ENCODE assay signal across 8 mouse cellular contexts in genomic region chr19:47315091-47315916, GRCm38 (mm10).
DNase-seq lines count a peak whose midpoint lies in the region; ATAC-seq and TF ChIP-seq lines count a peak whose summit lies in the region.

No protein-coding gene starts in this region.

- CTCF ChIA-PET in Patski (lab: Charles Lee): interaction anchor here (0.9 to 4.3 kb wide), 3 partner anchors 11 to 47 kb away, joined by 3 to 21 read pairs (median 4); no protein-coding TSS in a partner anchor

- H3K4me2 ChIP-seq in kidney, postnatal 0 days (ENCODE audit: low read length): peak overlapping the region; percentile 68
- peak overlapping the region; percentile 44; the same call in 1 of the 2 replicates for H3K4me2 ChIP-seq in hindbrain, embryonic 14.5 days (replicated peaks)
- peak overlapping the region; percentile 56 for H3K4me2 ChIP-seq in midbrain, embryonic 14.5 days (ENCODE audit: low read length)

- no peaks in the 10 kb centered on the region for H3K27me3 ChIP-seq in kidney, postnatal 0 days (ENCODE audit: insufficient read depth, low read length)
- no peaks in the 10 kb centered on the region for H3K27me3 ChIP-seq in Patski
- no peaks in the 10 kb centered on the region for H3K27me3 ChIP-seq in hindbrain, embryonic 14.5 days (ENCODE audit: control insufficient read depth, insufficient read depth, low read length)
- H3K27me3 ChIP-seq in midbrain, embryonic 14.5 days (ENCODE audit: control insufficient read depth, insufficient read depth, low read length): no peaks in the 10 kb centered on the region

- POLR2A ChIA-PET in Patski (lab: Charles Lee): interaction anchor here (0.9 to 2.9 kb wide), 3 partner anchors 10 to 12 kb away, joined by 3 to 20 read pairs (median 4); no protein-coding TSS in a partner anchor

- no peak for DNase-seq in kidney, postnatal 0 days (ENCODE audit: low spot score)
- no peak for DNase-seq in kidney, adult 11 months
- DNase-seq in Patski (ENCODE audit: low read depth, low spot score): no peak
- DNase-seq in hindbrain, embryonic 14.5 days (ENCODE audit: low spot score): no peak
- no peak for DNase-seq in midbrain, embryonic 14.5 days
- no peak for DNase-seq in adrenal gland, postnatal 25 days
- DNase-seq in right cerebral cortex, adult 18-20 months: no peak
- DNase-seq in right cerebral cortex, postnatal 36 days (ENCODE audit: low spot score in 2 of 2): no peak

- H3K9ac ChIP-seq in kidney, postnatal 0 days (ENCODE audit: low read depth, low read length): peak overlapping the region; percentile 77; the same call in 1 of the 2 replicates
- H3K9ac ChIP-seq in hindbrain, embryonic 14.5 days: no peak overlapping the region
- H3K9ac ChIP-seq in midbrain, embryonic 14.5 days (replicated peaks; ENCODE audit: low read length): no peak overlapping the region; the same call in 1 of the 2 replicates

- WGBS in kidney, postnatal 0 days: 39% methylated on average over 14 of the region's 14 CpGs
- 64% methylated on average over 14 of the region's 14 CpGs for WGBS in hindbrain, embryonic 14.5 days
- WGBS in midbrain, embryonic 14.5 days: 59% methylated on average over 14 of the region's 14 CpGs

- 0 out of 2 replicates have a peak, but pooled peaks cover 4% of the 10 kb centered on the region for H3K36me3 ChIP-seq in kidney, postnatal 0 days (ENCODE audit: insufficient read depth, low read length)
- no peaks in the 10 kb centered on the region for H3K36me3 ChIP-seq in hindbrain, embryonic 14.5 days (replicated peaks; ENCODE audit: control insufficient read depth, insufficient read depth)
- no peaks in the 10 kb centered on the region for H3K36me3 ChIP-seq in midbrain, embryonic 14.5 days (ENCODE audit: control insufficient read depth, insufficient read depth, low read length)

- peak overlapping the region; percentile 87 for H3K27ac ChIP-seq in kidney, postnatal 0 days
- no peak overlapping the region for H3K27ac ChIP-seq in hindbrain, embryonic 14.5 days
- no peak overlapping the region for H3K27ac ChIP-seq in midbrain, embryonic 14.5 days (replicated peaks; ENCODE audit: low read depth, low read length)

- no peak for ATAC-seq in kidney, postnatal 0 days (replicated peaks; ENCODE audit: low FRiP score, low read depth)
- ATAC-seq in Patski: peak; percentile 45
- no peak for ATAC-seq in hindbrain, embryonic 14.5 days (ENCODE audit: low FRiP score)
- no peak for ATAC-seq in midbrain, embryonic 14.5 days (ENCODE audit: low FRiP score, low TSS enrichment)

- H3K9me3 ChIP-seq in kidney, postnatal 0 days (replicated peaks; ENCODE audit: low read length): no peaks in the 10 kb centered on the region
- no peaks in the 10 kb centered on the region for H3K9me3 ChIP-seq in hindbrain, embryonic 14.5 days (ENCODE audit: control insufficient read depth, low read length)
- H3K9me3 ChIP-seq in midbrain, embryonic 14.5 days (ENCODE audit: control insufficient read depth, low read length): no peaks in the 10 kb centered on the region

- H3K4me3 ChIP-seq in kidney, postnatal 0 days (replicated peaks; ENCODE audit: low read depth, low read length): no peak overlapping the region
- no peak overlapping the region for H3K4me3 ChIP-seq in hindbrain, embryonic 14.5 days (replicated peaks; ENCODE audit: low read length)
- H3K4me3 ChIP-seq in midbrain, embryonic 14.5 days (replicated peaks; ENCODE audit: low read depth, low read length): no peak overlapping the region

- in situ Hi-C loops in Patski (cut with MboI; ENCODE audit: low pct_unique_long_range_greater_than_20kb): no loop called here

- TF ChIP-seq CTCF in kidney, postnatal 0 days (IDR thresholded peaks at IDR 0.05; ENCODE audit: low read depth): no peak
- no peak for TF ChIP-seq CTCF in Patski (IDR thresholded peaks at IDR 0.05)

- H3K4me1 ChIP-seq in kidney, postnatal 0 days (replicated peaks; ENCODE audit: insufficient read depth, low read length): peaks cover 64% of the 10 kb centered on the region
- peaks cover 17% of the 10 kb centered on the region for H3K4me1 ChIP-seq in hindbrain, embryonic 14.5 days (replicated peaks; ENCODE audit: control insufficient read depth, insufficient read depth, low read length)
- peaks cover 27% of the 10 kb centered on the region for H3K4me1 ChIP-seq in midbrain, embryonic 14.5 days (ENCODE audit: control insufficient read depth, insufficient read depth, low read length)
